Mouse (Mus musculus) E14TG2a.4 (cell line): Measurements from ENCODE around the gene Zmat1.

Source experiments
- CTCF ChIP-seq: conservative IDR thresholded peaks from 2 replicates; pipeline ENCODE4 v1.5.1; 2014; ENCODE audit warnings: low read length
- NANOG ChIP-seq: IDR thresholded peaks from 2 replicates; pipeline ENCODE4 v1.6.1; 2014; ENCODE audit warnings: borderline replicate concordance, low read length, mixed read lengths
- POU5F1 ChIP-seq: IDR thresholded peaks from 2 replicates; pipeline ENCODE4 v1.6.1; 2014; ENCODE audit warnings: low read length, borderline replicate concordance

- no peak for TF ChIP-seq CTCF
- no peak for TF ChIP-seq NANOG
- TF ChIP-seq POU5F1, result no peak
Measured at GRCm38 (mm10) chrX:135008720-135009470, at the start of gene Zmat1.
